Mouse (Mus musculus) heart, adult 2 months (tissue): ENCODE measurements around the gene Krtap4-8.

Experiments used
- CTCF ChIP-seq: fragments of 200-600 bp; IDR thresholded peaks from 2 replicates; pipeline ENCODE4 v1.8.1; 2022; ENCODE audit warnings: antibody characterized with exemption, mild to moderate bottlenecking, moderate library complexity
- EP300 ChIP-seq: fragments of 200-500 bp; IDR thresholded peaks from 2 replicates; pipeline ENCODE4 v1.6.1; 2011; ENCODE audit warnings: low read depth, low read length, control low read depth; ENCODE audit not compliant: insufficient read depth

GRCm38 (mm10) chr11:99768410-99768809 is 12.1 kb downstream of the Krtap4-8 start:
- no peak for TF ChIP-seq EP300
- no peak for TF ChIP-seq CTCF
